ENCODE assay signal across 7 mouse cellular contexts in genomic region chrX:108832674-108833189, GRCm38 (mm10). TPM values are rescaled to one million over a fixed set of nuclear protein-coding genes. Genes with fewer than 3 reads are reported as not detected.
DNase-seq lines count a peak whose midpoint lies in the region; ATAC-seq and TF ChIP-seq lines count a peak whose summit lies in the region.

No protein-coding gene starts in this region.

- intact Hi-C loops in left cerebral cortex, postnatal 4 days (cut with DNase I), result no loop called here

- no peaks in the 10 kb centered on the region for H3K9me3 ChIP-seq in intestine, postnatal 0 days (ENCODE audit: control insufficient read depth)
- no peaks in the 10 kb centered on the region for H3K9me3 ChIP-seq in midbrain, embryonic 12.5 days

- H3K9ac ChIP-seq in intestine, postnatal 0 days (ENCODE audit: low read depth, low read length), result peak overlapping the region; percentile 58; the same call in 1 of the 2 replicates
- H3K9ac ChIP-seq in midbrain, embryonic 12.5 days (replicated peaks), result peak overlapping the region; percentile 48

- DNase-seq in adrenal gland, adult 2 months, result peak; percentile 90
- peak; percentile 68 for DNase-seq in embryo, embryonic 11.5 days (ENCODE audit: low read depth, low spot score)
- peak; percentile 35 to 71 for DNase-seq in gastrocnemius, postnatal 4 days (ENCODE audit: low spot score in 2 of 2)
- peak; percentile 69 for DNase-seq in left cerebral cortex, postnatal 4 days

- no peaks in the 10 kb centered on the region for H3K27me3 ChIP-seq in intestine, postnatal 0 days (replicated peaks; ENCODE audit: control insufficient read depth, insufficient read depth, low read length)
- no peaks in the 10 kb centered on the region for H3K27me3 ChIP-seq in midbrain, embryonic 12.5 days
- H3K27me3 ChIP-seq in small intestine, adult 2 months (ENCODE audit: control insufficient read depth, insufficient read depth, low read length), result no peaks in the 10 kb centered on the region

- 18% methylated on average over 13 of the region's 13 CpGs for WGBS in intestine, postnatal 0 days
- 26% methylated on average over 13 of the region's 13 CpGs for WGBS in midbrain, embryonic 12.5 days
- WGBS in small intestine, adult 2 months, result 9% methylated on average over 13 of the region's 13 CpGs

- peak; percentile 72 for ATAC-seq in intestine, postnatal 0 days
- ATAC-seq in midbrain, embryonic 12.5 days (ENCODE audit: low FRiP score, low read depth), result peak; percentile 79

- no peak for TF ChIP-seq POLR2A in small intestine, adult 2 months (IDR thresholded peaks at IDR 0.05; ENCODE audit: low read depth, low read length)

- peak overlapping the region; percentile 79 for H3K27ac ChIP-seq in intestine, postnatal 0 days (ENCODE audit: low read depth, low read length)
- H3K27ac ChIP-seq in midbrain, embryonic 12.5 days (replicated peaks), result peak overlapping the region; percentile 82
- peak overlapping the region; percentile 93 for H3K27ac ChIP-seq in small intestine, adult 2 months (ENCODE audit: insufficient read depth, low read depth, low read length)

- no peaks in the 10 kb centered on the region for H3K36me3 ChIP-seq in intestine, postnatal 0 days (ENCODE audit: control insufficient read depth, insufficient read depth)
- no peaks in the 10 kb centered on the region for H3K36me3 ChIP-seq in midbrain, embryonic 12.5 days
- H3K36me3 ChIP-seq in small intestine, adult 2 months (ENCODE audit: control insufficient read depth, insufficient read depth, low read length), result no peaks in the 10 kb centered on the region; the same call in 1 of the 2 replicates

- peak overlapping the region; percentile 63 for H3K4me3 ChIP-seq in intestine, postnatal 0 days (ENCODE audit: low read depth, low read length)
- H3K4me3 ChIP-seq in midbrain, embryonic 12.5 days, result peak overlapping the region; percentile 60
- H3K4me3 ChIP-seq in small intestine, adult 2 months (ENCODE audit: low read depth, low read length), result peak overlapping the region; percentile 100

- H3K4me2 ChIP-seq in intestine, postnatal 0 days (replicated peaks; ENCODE audit: low read depth), result peak overlapping the region; percentile 64
- H3K4me2 ChIP-seq in midbrain, embryonic 12.5 days (replicated peaks), result peak overlapping the region; percentile 50

- H3K4me1 ChIP-seq in intestine, postnatal 0 days (replicated peaks; ENCODE audit: control insufficient read depth, insufficient read depth, low read length), result no peaks in the 10 kb centered on the region
- H3K4me1 ChIP-seq in midbrain, embryonic 12.5 days, result no peaks in the 10 kb centered on the region
- H3K4me1 ChIP-seq in small intestine, adult 2 months (ENCODE audit: control insufficient read depth, insufficient read depth, insufficient read length, low read length), result no peaks in the 10 kb centered on the region

- TF ChIP-seq CTCF in intestine, postnatal 0 days (IDR thresholded peaks at IDR 0.05; ENCODE audit: low read depth), result no peak
- TF ChIP-seq CTCF in small intestine, adult 2 months (IDR thresholded peaks at IDR 0.05; ENCODE audit: extremely low read depth, insufficient read length, insufficient replicate concordance, low read depth, low read length), result no peak

RNA-seq across cellular contexts. Expression of gene Brwd3, which starts 1.4 kb away (rescaled TPM):
- 1 to 10 TPM; 6.3 to 9.2 TPM for total RNA-seq in adrenal gland, adult 2 months (2021)
- 0.16 and 0.17 TPM in 2 replicates for polyA plus RNA-seq in adrenal gland, adult 2 months (2012; rRNA removed)
- total RNA-seq in gastrocnemius, postnatal 4 days (2021), result 1 to 10 TPM; 8.2 to 8.3 TPM
- 1.6 and 1.7 TPM in 2 replicates for polyA plus RNA-seq in intestine, postnatal 0 days (2015; fragmentation: Nextera tagmentation; extraction: Ambion mirVana)
- 10 to 100 TPM; 19.1 to 19.8 TPM for total RNA-seq in left cerebral cortex, postnatal 4 days (2021)
- 4.0 and 4.8 TPM in 2 replicates for polyA plus RNA-seq in midbrain, embryonic 12.5 days (2016; fragmentation: Nextera tagmentation; extraction: Ambion mirVana)
- polyA plus RNA-seq in small intestine, adult 2 months (2012; rRNA removed), result 0.15 and 0.37 TPM in 2 replicates

Comparison
In these comparisons a context has a peak if more than half of its experiments do, and no peak if none do; other contexts are left out.
1. Peak in every context shown above with its lines: DNase-seq, ATAC-seq, H3K4me3 ChIP-seq and H3K27ac ChIP-seq.